In the genomic region with DNA sequence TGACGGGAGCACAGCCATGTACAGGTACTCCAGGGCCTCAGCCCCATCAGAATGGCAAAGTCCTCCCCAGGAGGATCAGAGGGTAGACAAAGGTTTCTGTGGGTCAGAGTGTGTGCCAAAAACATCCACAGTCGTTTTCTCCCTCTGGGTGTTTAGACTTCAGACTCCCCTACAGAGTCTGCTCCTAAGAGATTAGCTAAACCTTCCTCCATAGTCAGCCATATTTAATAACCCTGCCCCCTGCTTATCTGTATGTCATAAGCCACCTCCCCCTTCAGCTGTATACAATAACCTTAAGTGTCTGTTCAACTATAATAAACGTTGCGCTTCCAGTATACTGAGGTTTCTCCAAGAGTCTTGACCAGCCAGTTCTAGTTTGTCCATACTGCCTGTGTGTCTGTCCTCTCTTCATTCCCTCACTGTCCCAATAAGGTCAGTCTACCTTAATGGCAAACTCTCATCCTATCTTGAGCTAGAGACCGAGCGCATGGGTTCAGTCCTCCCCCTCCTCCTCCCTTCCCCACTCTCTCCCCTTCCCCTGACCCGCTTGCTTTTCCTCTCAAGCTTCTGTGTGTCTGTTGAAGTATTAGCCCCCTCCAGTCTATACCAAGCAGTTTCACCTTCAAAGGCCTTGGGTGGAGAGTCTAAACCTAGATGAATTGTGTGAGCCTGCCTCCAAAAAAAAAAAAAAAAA, we compare ENCODE assay signal across 21 mouse cellular contexts. TPM values are rescaled to one million over a fixed set of nuclear protein-coding genes. Genes with fewer than 3 reads are reported as not detected.
DNase-seq lines count a peak whose midpoint lies in the region; ATAC-seq lines count a peak whose summit lies in the region.
"Had no signal": no experiment of that assay in that cellular context is flagged by ENCODE, and none has a peak within 500 bp of the region (broad histone marks: within the 10 kb centered on the region; RNA-seq: fewer than 3 reads in every experiment).

No protein-coding gene starts in this region.

- no peak overlapping the region for H3K4me3 ChIP-seq in intestine, embryonic 16.5 days (ENCODE audit: low read length)
- no peak overlapping the region for H3K4me3 ChIP-seq in intestine, embryonic 15.5 days (replicated peaks)
- no peak overlapping the region for H3K4me3 ChIP-seq in neural tube, embryonic 14.5 days (ENCODE audit: low read depth, low read length)
- H3K4me3 ChIP-seq in forebrain, embryonic 10.5 days: no peak overlapping the region
- H3K4me3 ChIP-seq: heart, embryonic 15.5 days; midbrain, embryonic 15.5 days had no signal

- no peak for DNase-seq in neural tube, embryonic 10.5 days (ENCODE audit: extremely low spot score, low spot score)
- DNase-seq in urinary bladder, postnatal 10 days (ENCODE audit: low spot score): no peak
- no peak for DNase-seq in forebrain, embryonic 10.5 days (ENCODE audit: extremely low spot score, low spot score)
- DNase-seq: adrenal gland, adult 8-10 months; cerebellum, adult 2 months; cerebellum, postnatal 36 days; gastrocnemius, postnatal 14 days; kidney, postnatal 10 days; layer of hippocampus, adult 9-11 months; lung, postnatal 4 days; right cerebral cortex, postnatal 4 days had no signal

- H3K9me3 ChIP-seq in intestine, embryonic 16.5 days (ENCODE audit: control insufficient read depth, low read length): no peaks in the 10 kb centered on the region
- H3K9me3 ChIP-seq in intestine, embryonic 15.5 days: no peaks in the 10 kb centered on the region
- no peaks in the 10 kb centered on the region for H3K9me3 ChIP-seq in neural tube, embryonic 14.5 days (ENCODE audit: control insufficient read depth, low read length)
- no peaks in the 10 kb centered on the region for H3K9me3 ChIP-seq in forebrain, embryonic 10.5 days
- H3K9me3 ChIP-seq: heart, embryonic 15.5 days; midbrain, embryonic 15.5 days had no signal

- H3K36me3 ChIP-seq in intestine, embryonic 16.5 days (ENCODE audit: control insufficient read depth, insufficient read depth, low read length): no peaks in the 10 kb centered on the region
- no peaks in the 10 kb centered on the region for H3K36me3 ChIP-seq in intestine, embryonic 15.5 days
- no peaks in the 10 kb centered on the region for H3K36me3 ChIP-seq in neural tube, embryonic 14.5 days (ENCODE audit: control insufficient read depth, insufficient read depth, low read length)
- H3K36me3 ChIP-seq in forebrain, embryonic 10.5 days (replicated peaks): no peaks in the 10 kb centered on the region
- H3K36me3 ChIP-seq: heart, embryonic 15.5 days; midbrain, embryonic 15.5 days had no signal

- no peak overlapping the region for H3K27ac ChIP-seq in intestine, embryonic 16.5 days (ENCODE audit: low read length)
- H3K27ac ChIP-seq in intestine, embryonic 15.5 days: no peak overlapping the region
- H3K27ac ChIP-seq in neural tube, embryonic 14.5 days (ENCODE audit: low read depth, low read length): no peak overlapping the region
- H3K27ac ChIP-seq in forebrain, embryonic 10.5 days: no peak overlapping the region
- H3K27ac ChIP-seq: heart, embryonic 15.5 days; midbrain, embryonic 15.5 days had no signal

- H3K9ac ChIP-seq in intestine, embryonic 16.5 days (ENCODE audit: low read depth, low read length): no peak overlapping the region
- H3K9ac ChIP-seq in intestine, embryonic 15.5 days: no peak overlapping the region
- H3K9ac ChIP-seq in neural tube, embryonic 14.5 days (replicated peaks; ENCODE audit: low read depth, low read length): no peak overlapping the region
- H3K9ac ChIP-seq: heart, embryonic 15.5 days; midbrain, embryonic 15.5 days had no signal

- peaks cover 6% of the 10 kb centered on the region; the same call in 1 of the 2 replicates for H3K4me1 ChIP-seq in intestine, embryonic 16.5 days (ENCODE audit: control insufficient read depth, insufficient read depth, low read length)
- H3K4me1 ChIP-seq in intestine, embryonic 15.5 days (replicated peaks): no peaks in the 10 kb centered on the region
- no peaks in the 10 kb centered on the region for H3K4me1 ChIP-seq in neural tube, embryonic 14.5 days (ENCODE audit: control insufficient read depth, insufficient read depth, low read length)
- H3K4me1 ChIP-seq in forebrain, embryonic 10.5 days: peaks cover 11% of the 10 kb centered on the region
- H3K4me1 ChIP-seq: heart, embryonic 15.5 days; midbrain, embryonic 15.5 days had no signal

- 0 out of 2 replicates have a peak, but pooled peaks have one; percentile 18 for ATAC-seq in intestine, embryonic 16.5 days
- ATAC-seq in intestine, embryonic 15.5 days: no peak
- 0 out of 2 replicates have a peak, but pooled peaks have one; percentile 31 for ATAC-seq in neural tube, embryonic 14.5 days (ENCODE audit: low read depth)
- ATAC-seq in megakaryocyte progenitor cell, adult 5-6 weeks (replicated peaks; ENCODE audit: poor library complexity): peak; percentile 98
- ATAC-seq: forebrain, embryonic 14.5 days; hindbrain, embryonic 16.5 days; lung, postnatal 0 days; midbrain, embryonic 15.5 days had no signal

- 56% methylated on average over 7 of the region's 7 CpGs for WGBS in intestine, embryonic 16.5 days
- 59% methylated on average over 7 of the region's 7 CpGs for WGBS in intestine, embryonic 15.5 days
- 80% methylated on average over 7 of the region's 7 CpGs for WGBS in neural tube, embryonic 14.5 days
- 87% methylated on average over 7 of the region's 7 CpGs for WGBS in forebrain, embryonic 10.5 days

- no peak overlapping the region for H3K4me2 ChIP-seq in intestine, embryonic 16.5 days (ENCODE audit: low read depth, low read length)
- no peak overlapping the region for H3K4me2 ChIP-seq in intestine, embryonic 15.5 days (replicated peaks)
- H3K4me2 ChIP-seq in neural tube, embryonic 14.5 days (ENCODE audit: low read depth, low read length): no peak overlapping the region
- H3K4me2 ChIP-seq: heart, embryonic 15.5 days; midbrain, embryonic 15.5 days had no signal

- no peaks in the 10 kb centered on the region for H3K27me3 ChIP-seq in intestine, embryonic 16.5 days (replicated peaks; ENCODE audit: control insufficient read depth, insufficient read depth, low read length)
- H3K27me3 ChIP-seq in intestine, embryonic 15.5 days (replicated peaks): no peaks in the 10 kb centered on the region
- no peaks in the 10 kb centered on the region for H3K27me3 ChIP-seq in neural tube, embryonic 14.5 days (ENCODE audit: control insufficient read depth, insufficient read depth, low read length)
- no peaks in the 10 kb centered on the region for H3K27me3 ChIP-seq in forebrain, embryonic 10.5 days (ENCODE audit: poor library complexity, severe bottlenecking)
- H3K27me3 ChIP-seq: CH12.LX; heart, embryonic 15.5 days; midbrain, embryonic 15.5 days had no signal

RNA-seq across cellular contexts. Expression of a gene that starts 11.8 kb away (rescaled TPM):
- polyA plus RNA-seq in intestine, embryonic 16.5 days (2015; fragmentation: Nextera tagmentation; extraction: Ambion mirVana): 8.0 and 8.6 TPM in 2 replicates
- polyA plus RNA-seq in intestine, embryonic 15.5 days (2015; fragmentation: Nextera tagmentation; extraction: Ambion mirVana): 9.5 and 11.0 TPM in 2 replicates
- polyA plus RNA-seq in neural tube, embryonic 14.5 days (2014; fragmentation: Nextera tagmentation; extraction: Ambion mirVana): 9.7 TPM in 2 replicates
- 5.7 and 6.2 TPM in 2 replicates for total RNA-seq in megakaryocyte progenitor cell, adult 5-6 weeks (2015)
- 5.3 and 7.2 TPM in 2 replicates for total RNA-seq in megakaryocyte progenitor cell, adult 5-6 weeks (2017)
- 9.2 and 10.3 TPM in 2 replicates for polyA plus RNA-seq in forebrain, embryonic 10.5 days (2016; fragmentation: Nextera tagmentation; extraction: Ambion mirVana)
